Mouse (Mus musculus) lung, adult 2 months (tissue): ENCODE measurements around the gene Ppm1l. TPM values are rescaled to one million over a fixed set of nuclear protein-coding genes. Genes with fewer than 3 reads are reported as not detected.
"Not testable (repeated sequence)": the region's sequence is repeated elsewhere in the genome, so short reads cannot be mapped to it uniquely, and the experiment has no call there.

ENCODE experiments used
- DNase-seq: peaks from one replicate; pipeline ENCODE4 v3.0.0; 2022
- H3K4me1 ChIP-seq: fragments of 200-500 bp; 2 replicates; pipeline ENCODE4 v1.6.1; 2011; ENCODE audit warnings: low read length; ENCODE audit not compliant: control insufficient read depth, insufficient read depth
- H3K4me3 ChIP-seq: fragments of 200-500 bp; replicated peaks from 2 replicates; pipeline ENCODE3; 2011; ENCODE audit warnings: low read depth, mild to moderate bottlenecking, control low read depth, low read length; ENCODE audit errors: extremely low read depth
- CTCF ChIP-seq: fragments of 200-500 bp; IDR thresholded peaks from 2 replicates; pipeline ENCODE4 v1.5.1; 2011; ENCODE audit warnings: mild to moderate bottlenecking, low read length, control low read depth; ENCODE audit not compliant: insufficient read depth
- POLR2A ChIP-seq: fragments of 200-500 bp; IDR thresholded peaks from 2 replicates; pipeline ENCODE4 v1.6.1; 2011; ENCODE audit warnings: low read depth, mild to moderate bottlenecking, control low read depth, low read length, borderline replicate concordance; ENCODE audit errors: extremely low read depth
- WGBS: fragments of 180-500 bp; shearing (Covaris S2); methylation state at CpG from one replicate; pipeline ENCODE4 v1.1.7; 2018; 5-methylcytosine and 5-hydroxymethylcytosine counted together
- polyA plus RNA-seq: library from polyadenylated mRNA; depleted of rRNA; stranded (reverse); fragments of >200 nt; gene quantifications from 2 replicates; pipeline ENCODE4 v1.2.3, GENCODE M21; 2012

Ppm1l gene
- polyA plus RNA-seq, 1 experiment, result 5.2 TPM

DNA sequence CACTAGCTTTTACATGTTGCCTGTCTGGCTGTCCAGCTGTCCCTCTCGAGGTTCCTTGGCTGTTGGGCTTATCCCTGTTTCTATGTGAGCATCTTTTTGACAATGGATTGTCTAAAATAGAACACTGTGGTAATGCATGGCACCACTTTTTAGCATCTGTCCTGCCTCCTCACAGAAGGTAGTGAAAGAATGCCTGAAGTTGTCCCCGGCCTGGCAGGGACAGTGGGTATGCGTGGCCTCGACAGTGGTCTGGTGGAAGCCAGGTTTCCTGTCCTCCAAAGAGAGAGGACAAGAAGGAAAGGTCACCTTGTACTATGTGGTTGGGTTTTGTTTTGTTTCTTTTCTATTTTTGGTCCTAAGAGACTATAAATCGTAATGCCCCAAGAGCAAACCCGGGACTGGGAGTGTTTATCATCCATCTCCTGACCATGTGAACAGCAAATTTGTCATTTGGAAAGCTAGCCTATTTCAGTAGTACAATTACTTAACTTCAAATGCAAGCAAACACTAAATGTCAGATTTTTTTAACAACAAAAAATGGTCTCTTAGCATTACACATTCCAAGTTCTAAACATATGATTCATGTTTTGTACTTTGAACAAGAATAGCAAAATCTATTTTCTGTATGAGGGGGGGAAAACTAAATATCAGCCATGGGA, 242.8 kb downstream of the Ppm1l start:
- no peak overlapping the region for H3K4me3 ChIP-seq
- TF ChIP-seq POLR2A, result no peak
- no peak for TF ChIP-seq CTCF
- WGBS, result 46% methylated on average over 6 of the region's 6 CpGs
- DNase-seq, result no peak
- peaks cover 3% of the 10 kb centered on the region; the same call in 1 of the 2 replicates for H3K4me1 ChIP-seq

DNA sequence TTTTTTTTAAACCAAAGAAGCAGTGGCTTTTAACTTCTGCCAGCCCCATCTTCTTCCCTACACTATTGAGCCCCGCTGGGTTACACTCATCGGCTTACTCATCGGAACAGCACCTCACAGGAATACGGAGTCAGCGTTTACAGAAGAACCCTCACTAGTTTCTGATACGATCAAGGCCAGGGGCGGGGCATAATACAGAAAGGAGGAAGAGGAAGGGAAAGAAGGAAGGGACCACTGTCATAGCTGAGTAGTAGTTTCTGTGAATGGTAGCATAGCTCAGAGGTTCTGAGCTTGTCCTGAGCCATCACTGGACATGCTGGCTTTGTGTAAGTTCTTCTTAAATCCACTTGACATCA, 243.3 kb downstream of the Ppm1l start:
- H3K4me3 ChIP-seq, result no peak overlapping the region
- no peak for DNase-seq
- WGBS, result 51% methylated on average over 7 of the region's 7 CpGs
- H3K4me1 ChIP-seq, result peaks cover 3% of the 10 kb centered on the region; the same call in 1 of the 2 replicates
- no peak for TF ChIP-seq CTCF
- no peak for TF ChIP-seq POLR2A

DNA sequence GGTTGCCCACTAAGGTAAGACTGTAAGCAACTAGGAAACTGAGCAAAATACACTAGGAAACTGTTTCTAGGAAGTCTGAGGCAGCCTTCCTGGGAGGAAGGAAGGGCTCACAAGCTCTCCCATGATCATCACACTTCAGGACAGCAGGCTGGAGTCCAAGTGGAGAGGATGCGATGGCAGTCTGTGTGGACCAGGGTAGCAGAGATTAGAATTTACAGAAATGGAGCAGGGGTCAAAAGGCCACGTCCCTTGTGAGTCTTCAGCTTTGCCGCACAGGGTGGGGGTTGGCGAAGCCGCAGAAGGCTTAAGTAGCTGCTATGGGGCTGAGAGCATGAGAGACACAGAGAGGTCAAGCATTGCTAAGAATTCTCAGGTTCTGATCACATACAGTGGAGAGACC, 245.0 kb downstream of the Ppm1l start:
- TF ChIP-seq CTCF, result no peak
- no peak for TF ChIP-seq POLR2A
- no peak for DNase-seq
- WGBS, result 68% methylated on average over 5 of the region's 5 CpGs
- Histone ChIP-seq H3K4me3 (no peak overlapping the region), H3K4me1 (peaks cover 3% of the 10 kb centered on the region; the same call in 1 of the 2 replicates)

DNA sequence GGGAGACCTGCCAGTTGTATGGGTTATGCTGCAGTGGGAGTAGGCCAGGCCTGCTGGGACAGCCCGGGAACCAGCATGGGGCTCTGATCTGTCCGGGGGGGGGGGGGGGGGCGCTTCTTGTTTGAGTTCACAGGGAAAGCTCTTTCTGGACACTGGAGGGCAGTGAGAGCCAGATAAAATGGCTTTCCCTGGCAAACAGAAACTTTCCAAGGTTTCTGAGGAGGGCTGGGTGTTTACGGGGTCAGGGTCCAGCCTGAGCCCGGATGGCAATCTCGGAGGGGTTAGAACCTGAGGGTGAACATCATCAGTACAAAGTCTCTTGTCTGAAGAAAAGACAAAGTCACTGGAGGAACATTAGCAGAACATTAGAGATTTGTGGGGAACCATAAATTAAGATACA, 246.7 kb downstream of the Ppm1l start:
- no peak for DNase-seq
- H3K4me1 ChIP-seq, result peaks cover 3% of the 10 kb centered on the region; the same call in 1 of the 2 replicates
- no peak overlapping the region for H3K4me3 ChIP-seq
- 76% methylated on average over 6 of the region's 6 CpGs for WGBS
- TF ChIP-seq CTCF (no peak), POLR2A (no peak)

DNA sequence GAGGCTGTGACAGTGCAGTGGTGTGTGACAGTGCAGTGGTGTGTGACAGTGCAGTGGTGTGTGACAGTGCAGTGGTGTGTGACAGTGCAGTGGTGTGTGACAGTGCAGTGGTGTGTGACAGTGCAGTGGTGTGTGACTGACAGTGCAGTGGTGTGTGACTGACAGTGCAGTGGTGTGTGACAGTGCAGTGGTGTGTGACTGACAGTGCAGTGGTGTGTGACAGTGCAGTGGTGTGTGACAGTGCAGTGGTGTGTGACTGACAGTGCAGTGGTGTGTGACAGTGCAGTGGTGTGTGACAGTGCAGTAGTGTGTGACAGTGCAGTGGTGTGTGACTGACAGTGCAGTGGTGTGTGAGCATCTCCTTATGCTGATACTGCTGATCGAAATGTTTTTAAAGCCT, 248.9 kb downstream of the Ppm1l start:
- not testable (repeated sequence) for DNase-seq, H3K4me1 ChIP-seq, H3K4me3 ChIP-seq
- 87% methylated on average over 1 of the region's 1 CpGs for WGBS

DNA sequence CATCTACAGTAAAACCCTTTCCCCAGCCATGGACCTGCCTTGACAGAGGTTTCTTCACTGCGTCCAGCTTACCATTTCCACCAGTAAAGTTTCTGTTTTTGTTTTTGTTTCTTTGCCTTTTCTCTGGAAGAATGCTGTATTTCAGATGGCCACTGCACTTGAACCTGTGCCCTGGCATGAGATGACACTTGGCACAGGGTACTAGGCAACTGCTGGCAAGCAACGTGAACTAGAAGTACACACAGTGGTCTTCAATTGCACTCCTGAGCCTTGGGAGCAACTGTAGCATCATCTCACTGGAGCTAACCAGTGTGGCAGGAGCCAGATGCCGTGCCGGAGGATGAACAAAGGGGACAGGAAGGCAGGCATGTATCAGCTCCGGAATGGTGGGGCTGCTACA, 255.9 kb downstream of the Ppm1l start:
- H3K4me1 ChIP-seq, result no peaks in the 10 kb centered on the region
- TF ChIP-seq POLR2A (no peak), CTCF (no peak)
- 81% methylated on average over 5 of the region's 5 CpGs for whole genome bisulfite sequencing
- H3K4me3 ChIP-seq, result no peak overlapping the region
- DNase-seq, result no peak

DNA sequence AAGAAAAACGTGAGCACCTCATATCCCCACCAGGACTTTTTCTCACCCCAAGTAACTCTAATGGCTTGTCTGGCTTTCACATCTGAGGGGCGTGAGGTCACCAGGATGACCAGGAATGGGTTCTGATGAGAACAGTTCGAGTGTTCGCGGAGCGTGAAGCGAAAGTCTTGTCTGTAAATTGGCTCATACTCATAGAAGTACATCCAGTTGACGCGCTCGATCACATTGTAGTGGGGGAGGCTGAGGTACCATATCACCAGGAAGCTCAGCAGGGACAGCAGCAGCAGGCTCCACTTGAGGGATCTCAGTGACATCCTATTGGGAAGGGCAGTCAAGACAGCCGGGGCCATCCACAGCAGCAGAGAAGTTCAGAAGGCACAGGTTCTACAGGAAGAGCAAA, 258.9 kb downstream of the Ppm1l start:
- 93% methylated on average over 11 of the region's 11 CpGs for WGBS
- no peak for TF ChIP-seq POLR2A
- no peak for TF ChIP-seq CTCF
- H3K4me1 ChIP-seq, result no peaks in the 10 kb centered on the region
- no peak overlapping the region for H3K4me3 ChIP-seq
- DNase-seq, result no peak

DNA sequence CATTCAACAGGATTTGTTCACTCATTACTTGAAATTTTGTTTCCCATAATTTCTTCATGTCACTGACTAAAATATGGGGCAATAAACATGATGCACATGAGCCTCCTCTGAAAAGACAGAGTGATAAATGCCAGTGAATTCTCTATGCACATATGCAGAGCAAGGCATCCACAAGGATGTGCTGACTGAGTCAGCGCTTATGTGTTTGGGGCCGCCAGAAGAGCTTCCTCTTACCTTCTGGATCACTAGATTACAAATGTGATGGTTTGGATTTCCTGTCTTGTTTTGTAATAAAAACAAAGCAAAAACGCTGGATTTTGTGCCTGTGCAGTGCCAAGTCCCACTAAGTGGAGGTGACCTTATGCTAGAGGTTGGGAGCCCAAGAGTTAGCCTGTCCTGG, 260.1 kb downstream of the Ppm1l start:
- no peak overlapping the region for H3K4me3 ChIP-seq
- H3K4me1 ChIP-seq, result no peaks in the 10 kb centered on the region
- 55% methylated on average over 3 of the region's 3 CpGs for WGBS
- DNase-seq, result no peak
- TF ChIP-seq POLR2A (no peak), CTCF (no peak)

DNA sequence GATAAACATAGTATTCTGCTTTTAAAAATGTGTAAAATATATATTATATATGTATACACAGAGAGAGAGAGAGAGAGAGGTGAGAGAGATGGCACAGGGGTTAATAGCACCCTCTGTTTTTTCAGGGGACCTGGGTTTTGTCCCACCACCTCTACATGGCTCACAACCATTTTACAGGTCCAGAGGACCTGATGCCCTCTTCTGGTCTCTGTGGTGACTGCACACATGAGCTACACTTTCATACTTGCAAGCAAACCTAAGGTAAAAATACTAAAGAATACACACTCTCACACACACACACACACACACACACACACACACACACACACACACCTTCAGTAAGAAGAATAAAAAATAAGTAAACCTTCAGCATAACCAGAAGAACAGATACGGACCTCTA, 262.1 kb downstream of the Ppm1l start:
- Histone ChIP-seq H3K4me1 (no peaks in the 10 kb centered on the region), H3K4me3 (no peak overlapping the region)
- DNase-seq, result no peak
- TF ChIP-seq CTCF, result no peak
- no peak for TF ChIP-seq POLR2A
- 96% methylated on average over 1 of the region's 1 CpGs for WGBS

DNA sequence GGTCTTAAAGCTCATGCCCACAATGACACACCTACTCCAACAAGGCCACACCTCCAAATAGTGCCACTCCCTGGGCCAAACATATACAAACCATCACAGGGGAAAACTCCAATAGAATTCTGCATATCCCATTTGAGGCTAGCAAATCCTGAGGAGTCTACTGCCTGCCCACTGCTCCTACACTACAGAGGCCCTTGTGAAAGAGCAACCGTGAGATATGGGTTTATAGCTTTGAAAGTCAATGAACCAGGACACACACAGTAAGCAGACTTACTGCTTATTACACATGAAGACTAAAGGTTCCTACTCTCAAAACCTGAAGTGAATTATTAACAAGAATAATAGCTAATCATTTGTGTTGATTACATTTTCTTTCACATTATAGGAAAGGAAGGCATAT, 267.1 kb downstream of the Ppm1l start:
- TF ChIP-seq POLR2A (no peak), CTCF (no peak)
- DNase-seq, result no peak
- 96% methylated on average over 1 of the region's 1 CpGs for WGBS
- Histone ChIP-seq H3K4me1 (no peaks in the 10 kb centered on the region), H3K4me3 (no peak overlapping the region)

DNA sequence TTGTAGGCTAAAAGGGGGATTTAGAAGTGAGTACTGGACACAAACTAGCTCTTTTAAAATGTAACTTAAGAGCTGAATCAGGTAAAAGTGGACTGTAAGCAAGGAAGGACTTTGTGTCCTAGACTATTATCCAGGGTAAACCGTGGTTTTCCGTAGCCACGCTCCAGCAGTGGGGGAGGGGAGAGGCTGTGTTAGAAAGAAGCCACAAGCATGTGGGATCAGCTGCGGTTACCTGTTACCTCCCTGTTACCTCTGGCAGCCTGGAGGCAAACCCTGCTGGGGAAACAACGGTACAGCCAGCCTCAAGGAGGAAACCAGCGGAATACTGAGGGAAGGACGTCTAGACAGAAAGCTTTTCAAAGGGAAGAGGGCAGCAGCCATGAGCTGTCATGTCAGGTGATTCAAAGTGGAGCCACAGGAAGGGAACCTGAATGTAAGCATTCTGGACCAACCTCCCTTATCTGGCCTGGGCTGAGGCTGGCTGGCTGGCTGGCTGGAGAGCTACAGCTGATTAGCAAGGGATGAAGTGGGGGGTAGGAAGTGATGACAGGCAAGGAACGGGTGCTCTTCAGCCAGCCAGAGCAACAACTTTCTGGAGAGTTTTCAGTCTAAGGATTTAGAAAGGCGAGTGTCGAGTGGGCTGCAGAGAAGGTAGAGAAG, 271.6 kb downstream of the Ppm1l start:
- no peak overlapping the region for H3K4me3 ChIP-seq
- no peak for DNase-seq
- H3K4me1 ChIP-seq, result no peaks in the 10 kb centered on the region
- TF ChIP-seq CTCF (no peak), POLR2A (no peak)
- WGBS, result 32% methylated on average over 10 of the region's 10 CpGs
